Mouse (Mus musculus) olfactory bulb, adult 2 months (tissue): ENCODE measurements around the gene Foxl1.

ENCODE experiments used
- CTCF ChIP-seq: fragments of 200-500 bp; IDR thresholded peaks from 2 replicates; pipeline ENCODE4 v1.5.1; 2012; ENCODE audit warnings: low read depth, mild to moderate bottlenecking, low read length, moderate library complexity; ENCODE audit not compliant: insufficient read depth
- POLR2A ChIP-seq: fragments of 200-500 bp; IDR thresholded peaks from 2 replicates; pipeline ENCODE4 v1.6.1; 2012; ENCODE audit warnings: mild to moderate bottlenecking, low read depth, low read length, moderate library complexity; ENCODE audit not compliant: insufficient read depth

- TF ChIP-seq CTCF (no peak), POLR2A (no peak)
Observed at GRCm38 (mm10) chr8:121086004-121086900, 41.5 kb upstream of the Foxl1 start.
